Mouse (Mus musculus) CD4-positive, CD25-positive, alpha-beta regulatory T cell (primary cell): Measurements from ENCODE around the gene Gpx3. TPM values are rescaled to one million over a fixed set of nuclear protein-coding genes. Genes with fewer than 3 reads are reported as not detected.

Experiments
- polyA plus RNA-seq: library from polyadenylated mRNA; unstranded; fragments of 100-300 nt; shearing (Covaris generic); gene quantifications from one replicate; pipeline ENCODE4 v1.2.1, GENCODE M21; 2017

Gene Gpx3
- polyA plus RNA-seq, result 1.1 TPM

DNA sequence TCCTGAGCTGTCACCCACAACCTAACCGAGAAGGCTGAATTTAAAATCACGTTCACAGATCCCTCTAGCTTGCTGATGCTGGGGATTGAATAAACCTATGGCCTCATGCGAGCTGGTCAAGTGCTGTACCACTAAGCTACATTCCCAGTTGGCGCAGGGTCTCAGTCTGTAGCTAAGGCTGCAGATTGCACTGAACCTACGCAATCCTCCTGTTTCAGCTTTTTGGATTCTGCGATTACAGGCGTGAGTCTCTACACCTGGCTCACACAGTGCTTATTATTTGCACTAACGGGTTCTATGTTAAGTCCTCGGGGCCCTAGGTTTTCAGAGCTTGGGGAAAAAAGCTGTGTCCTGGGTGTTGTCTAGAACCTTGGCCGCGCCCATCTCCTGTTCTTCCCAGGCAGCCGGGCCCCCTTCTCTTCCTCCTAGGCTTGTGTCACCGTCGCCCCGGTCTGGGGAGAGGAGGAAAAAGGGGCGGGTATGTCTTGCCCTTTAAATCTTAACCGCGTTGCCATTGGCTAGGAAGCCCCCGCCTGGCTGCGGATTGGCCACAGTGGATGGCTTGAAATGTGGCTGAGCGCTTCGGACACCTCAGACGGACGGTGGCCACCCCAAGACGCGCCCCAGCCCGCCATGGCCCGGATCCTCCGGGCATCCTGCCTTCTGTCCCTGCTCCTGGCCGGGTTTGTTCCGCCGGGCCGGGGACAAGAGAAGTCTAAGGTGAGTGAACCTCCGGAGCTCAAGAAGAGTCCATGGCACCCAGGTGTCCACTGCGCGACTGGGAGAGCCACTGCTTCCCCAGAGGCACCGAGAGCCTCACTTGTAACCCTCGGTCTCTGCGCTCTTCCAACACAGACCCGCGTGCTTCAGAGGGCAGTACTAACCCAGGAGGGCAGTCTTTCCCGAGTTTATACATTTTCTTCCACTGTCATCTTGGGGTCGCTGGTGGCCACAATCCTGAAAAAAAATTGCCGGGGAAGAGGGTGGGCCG, at the start of gene Gpx3:
Gene Gpx3, plus strand, starts transcription at position 121 of the 991 bp plus-strand sequence.

DNA sequence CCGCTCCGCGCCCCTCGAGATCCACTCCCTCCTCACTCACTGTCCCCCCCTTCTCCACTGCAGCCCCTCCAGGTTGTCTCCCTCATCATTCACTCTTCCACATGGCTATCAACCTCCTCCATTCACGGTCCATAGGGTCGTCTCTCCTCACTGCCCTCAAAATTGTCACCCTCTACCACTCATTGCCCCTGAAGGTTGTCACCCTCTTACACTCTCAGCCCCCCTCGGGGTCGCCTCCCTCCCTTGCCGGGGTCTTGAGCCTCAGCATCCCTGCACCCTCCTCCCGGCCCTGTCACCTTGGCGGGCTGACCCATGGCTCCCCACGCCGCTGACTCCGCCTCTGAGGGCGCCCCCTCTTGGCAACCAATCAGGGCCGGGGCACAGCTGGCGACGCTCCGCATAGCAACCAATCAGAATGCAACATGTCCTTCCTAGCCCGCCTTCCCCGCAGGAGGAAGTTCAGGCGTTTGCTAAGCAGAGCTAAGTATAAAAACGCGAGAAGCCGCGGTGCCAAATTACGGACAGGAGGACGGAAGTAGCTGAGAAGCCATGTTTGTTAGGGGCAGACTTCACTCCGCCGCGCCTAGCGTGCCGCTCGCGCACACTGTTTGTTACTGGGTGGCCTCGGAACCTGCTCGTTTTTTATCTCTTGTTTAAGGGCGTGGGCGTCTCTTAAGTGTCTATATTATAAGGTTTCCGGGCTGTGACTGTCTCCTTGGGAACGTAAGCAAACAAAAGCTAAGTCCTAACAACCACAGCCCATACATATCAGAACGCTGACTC, 41.8 kb upstream of the Gpx3 start, which contains the start of gene Lyrm7:
Gene Lyrm7, minus strand, starts transcription at position 661 of the 783 bp plus-strand sequence.

DNA sequence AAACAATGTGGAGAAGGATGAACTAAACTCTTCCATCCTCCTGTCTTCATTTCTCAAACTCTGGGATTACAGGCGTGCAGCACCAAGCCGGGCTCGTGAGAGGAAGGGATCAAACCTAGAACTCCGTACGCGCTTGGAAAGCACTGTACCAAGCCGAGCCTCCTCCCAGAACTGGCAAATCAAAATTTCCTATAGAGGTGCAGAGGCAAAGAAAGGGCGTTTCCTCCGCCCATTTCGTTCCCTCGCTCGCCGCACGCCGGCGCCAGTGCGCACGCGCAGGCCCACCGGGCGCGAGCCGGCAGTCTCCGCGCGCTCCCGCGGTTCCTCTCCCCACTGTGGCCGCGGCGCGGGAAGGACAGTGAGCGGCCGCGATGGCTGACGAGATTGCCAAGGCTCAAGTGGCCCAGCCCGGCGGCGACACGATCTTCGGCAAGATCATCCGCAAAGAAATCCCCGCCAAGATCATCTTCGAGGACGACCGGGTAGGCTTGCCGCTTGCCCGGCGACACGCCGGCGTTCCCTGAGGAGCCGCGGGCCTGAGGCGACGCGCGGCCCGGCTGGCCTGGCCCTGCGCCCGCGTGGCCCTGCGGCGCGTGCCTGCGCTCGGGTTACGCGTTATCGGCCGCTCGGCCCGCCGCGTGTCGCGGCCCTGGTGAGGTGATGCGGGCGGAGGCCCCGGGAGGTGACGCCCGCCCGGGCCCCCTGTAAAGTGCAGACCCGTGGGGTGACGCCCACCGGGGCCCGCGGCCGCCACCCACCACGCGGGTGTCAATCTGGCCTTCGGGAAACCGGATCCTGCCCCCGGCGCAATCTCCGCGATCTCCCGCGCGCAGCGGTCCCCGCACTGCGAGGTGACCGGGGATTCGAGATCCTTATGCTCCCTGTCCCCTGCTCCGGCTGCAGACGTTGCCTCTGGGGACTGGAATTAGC, 35.9 kb upstream of the Gpx3 start, which contains the start of gene Hint1:
Gene Hint1, plus strand, starts transcription at position 265 of the 930 bp plus-strand sequence.

Other genes with a start within 250 kb of the Gpx3 start
- gene Cdc42se2, start 114.8 kb upstream of the Gpx3 start, polyA plus RNA-seq, result 423 TPM
- 4.6 TPM for gene Lyrm7, start 41.5 kb upstream of the Gpx3 start, polyA plus RNA-seq
- gene Hint1, start 36.1 kb upstream of the Gpx3 start, polyA plus RNA-seq, result 277 TPM
- gene Tnip1, start 60.5 kb downstream of the Gpx3 start, polyA plus RNA-seq, result 164 TPM
- gene Anxa6, start 131.0 kb downstream of the Gpx3 start, polyA plus RNA-seq, result 473 TPM
- 60.0 TPM for gene Ccdc69, start 175.7 kb downstream of the Gpx3 start, polyA plus RNA-seq
- gene Gm2a, start 195.7 kb downstream of the Gpx3 start, polyA plus RNA-seq, result 107 TPM
- 0.69 TPM for gene Slc36a3, start 249.3 kb downstream of the Gpx3 start, polyA plus RNA-seq